Mouse (Mus musculus): ENCODE results near the gene Srgap1. TPM values are rescaled to one million over a fixed set of nuclear protein-coding genes. Genes with fewer than 3 reads are reported as not detected.
A peak's percentile ranks its signal among the peaks of the same experiment; 100 is the strongest.

Gene Srgap1
- total RNA-seq, 2 experiments from 2014 or later: 0.07 TPM; not detected in 1

GRCm38 (mm10) chr10:121886805-121887204 is 160.3 kb downstream of the Srgap1 start:
- ATAC-seq (replicated peaks; ENCODE audit: poor library complexity): peak; percentile 84

GRCm38 (mm10) chr10:121885512-121886218 is 161.4 kb downstream of the Srgap1 start:
- no peak for ATAC-seq (replicated peaks; ENCODE audit: poor library complexity)

- ATAC-seq (replicated peaks; ENCODE audit: poor library complexity): no peak
These were observed 164.7 kb downstream of the Srgap1 start for GRCm38 (mm10) chr10:121882461-121882860.

GRCm38 (mm10) chr10:121878855-121879254 is 168.3 kb downstream of the Srgap1 start:
- ATAC-seq (replicated peaks; ENCODE audit: poor library complexity): no peak

- ATAC-seq (replicated peaks; ENCODE audit: poor library complexity): no peak
These were observed 169.2 kb downstream of the Srgap1 start for GRCm38 (mm10) chr10:121877906-121878305.

- ATAC-seq (replicated peaks; ENCODE audit: poor library complexity): no peak
These were observed 174.0 kb downstream of the Srgap1 start for GRCm38 (mm10) chr10:121873063-121873489.

GRCm38 (mm10) chr10:121869941-121870340 is 177.2 kb downstream of the Srgap1 start:
- no peak for ATAC-seq (replicated peaks; ENCODE audit: poor library complexity)

- no peak for ATAC-seq (replicated peaks; ENCODE audit: poor library complexity)
These were observed 178.9 kb downstream of the Srgap1 start for GRCm38 (mm10) chr10:121868255-121868654.

- no peak for ATAC-seq (replicated peaks; ENCODE audit: poor library complexity)
These were observed 181.4 kb downstream of the Srgap1 start for GRCm38 (mm10) chr10:121865503-121866239.

- no peak for ATAC-seq (replicated peaks; ENCODE audit: poor library complexity)
These were observed 186.2 kb downstream of the Srgap1 start for GRCm38 (mm10) chr10:121860924-121861323.

- no peak; the same call in 1 of the 2 replicates for ATAC-seq (replicated peaks; ENCODE audit: poor library complexity)
These were observed 187.1 kb downstream of the Srgap1 start for GRCm38 (mm10) chr10:121859803-121860571.

GRCm38 (mm10) chr10:121858911-121859310 is 188.2 kb downstream of the Srgap1 start:
- ATAC-seq (replicated peaks; ENCODE audit: poor library complexity): no peak

GRCm38 (mm10) chr10:121858086-121858485 is 189.0 kb downstream of the Srgap1 start:
- ATAC-seq (replicated peaks; ENCODE audit: poor library complexity): no peak

- ATAC-seq (replicated peaks; ENCODE audit: poor library complexity): no peak
These were observed 191.2 kb downstream of the Srgap1 start for GRCm38 (mm10) chr10:121855863-121856446.

- ATAC-seq (replicated peaks; ENCODE audit: poor library complexity): peak; percentile 31; the same call in 1 of the 2 replicates
These were observed 193.7 kb downstream of the Srgap1 start for GRCm38 (mm10) chr10:121853385-121853808.

- ATAC-seq (replicated peaks; ENCODE audit: poor library complexity): no peak
These were observed 197.6 kb downstream of the Srgap1 start for GRCm38 (mm10) chr10:121849496-121849895.

GRCm38 (mm10) chr10:121845677-121846076 is 201.4 kb downstream of the Srgap1 start:
- no peak for ATAC-seq (replicated peaks; ENCODE audit: poor library complexity)

- 0 out of 2 replicates have a peak, but pooled peaks have one; percentile 10 for ATAC-seq (replicated peaks; ENCODE audit: poor library complexity)
These were observed 209.8 kb downstream of the Srgap1 start for GRCm38 (mm10) chr10:121837166-121837898.

- peak; percentile 67 for ATAC-seq (replicated peaks; ENCODE audit: poor library complexity)
These were observed 210.5 kb downstream of the Srgap1 start for GRCm38 (mm10) chr10:121836507-121837165.

- ATAC-seq (replicated peaks; ENCODE audit: poor library complexity): peak; percentile 65
These were observed 213.7 kb downstream of the Srgap1 start for GRCm38 (mm10) chr10:121833443-121833842.

Measured in megakaryocyte progenitor cell, adult 5-6 weeks (primary cell).